Mouse (Mus musculus): ENCODE measurements around the gene Snx21. TPM values are rescaled to one million over a fixed set of nuclear protein-coding genes. Genes with fewer than 3 reads are reported as not detected.
"Not testable (repeated sequence)": the region's sequence is repeated elsewhere in the genome, so short reads cannot be mapped to it uniquely, and the experiment has no call there.

The Snx21 gene
- total RNA-seq, 2 experiments from 2014 or later: 33.3 to 39.8 TPM

DNA sequence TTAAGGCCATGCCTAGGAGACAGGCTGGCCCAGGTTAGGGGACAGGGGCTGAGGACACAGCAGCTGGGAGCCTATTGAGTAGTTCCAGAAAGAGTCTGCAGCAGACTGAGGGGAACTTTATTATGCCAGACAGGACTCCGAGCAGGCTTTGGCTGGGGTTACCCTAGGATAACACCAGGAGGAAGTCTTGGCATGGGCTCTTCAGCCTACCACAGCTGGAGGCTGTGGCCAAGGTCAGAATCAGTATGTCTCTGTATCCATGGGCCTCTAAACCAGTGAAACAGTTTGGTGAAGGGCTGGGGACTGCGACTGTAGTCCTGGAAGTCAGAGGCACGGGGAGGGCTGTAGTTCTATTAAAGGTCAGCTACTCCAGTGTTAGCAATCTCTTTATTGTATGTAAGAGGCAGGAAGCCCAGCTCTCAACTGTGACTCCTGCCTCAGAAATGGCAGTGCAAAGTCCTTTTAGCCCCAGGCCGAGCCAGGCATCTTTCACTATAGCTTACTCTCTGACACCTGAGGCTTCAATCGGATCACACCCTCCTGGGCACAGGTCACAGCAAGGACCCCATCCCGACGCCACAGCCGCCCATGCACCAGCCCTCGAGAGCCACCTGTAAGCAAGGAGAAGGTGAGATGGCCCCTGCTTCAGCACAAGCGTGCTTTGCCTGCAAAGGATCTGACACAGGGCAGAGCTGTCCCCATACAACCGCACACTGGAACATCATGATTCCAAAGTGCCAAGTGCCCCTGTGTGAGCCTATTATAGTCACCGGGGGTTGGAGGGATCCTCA is 7.0 kb downstream of the Snx21 start:
- DNase-seq (ENCODE audit: low spot score in 2 of 2): no peak

DNA sequence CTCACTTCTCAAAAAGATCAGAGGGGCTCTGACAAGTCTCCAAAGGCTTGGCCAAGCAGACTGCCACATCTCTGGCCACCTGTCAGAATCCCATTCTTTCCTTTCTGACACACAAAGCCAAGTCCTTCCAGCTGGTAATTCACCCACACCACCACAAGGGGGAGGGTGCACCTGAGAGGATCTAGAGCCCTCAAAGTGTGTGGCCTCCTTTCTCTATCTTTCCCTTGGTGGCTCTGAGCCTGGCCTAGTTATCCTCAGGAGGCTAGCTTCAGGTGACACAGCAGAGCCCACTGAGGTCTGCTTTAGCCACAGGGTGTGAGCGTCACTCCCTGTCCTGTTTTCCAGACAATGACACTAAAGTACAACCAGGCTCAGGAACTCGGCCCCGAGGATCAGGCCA is 7.6 kb downstream of the Snx21 start:
- DNase-seq (ENCODE audit: low spot score in 2 of 2): peak in 1 of 2 experiments; percentile 52

DNA sequence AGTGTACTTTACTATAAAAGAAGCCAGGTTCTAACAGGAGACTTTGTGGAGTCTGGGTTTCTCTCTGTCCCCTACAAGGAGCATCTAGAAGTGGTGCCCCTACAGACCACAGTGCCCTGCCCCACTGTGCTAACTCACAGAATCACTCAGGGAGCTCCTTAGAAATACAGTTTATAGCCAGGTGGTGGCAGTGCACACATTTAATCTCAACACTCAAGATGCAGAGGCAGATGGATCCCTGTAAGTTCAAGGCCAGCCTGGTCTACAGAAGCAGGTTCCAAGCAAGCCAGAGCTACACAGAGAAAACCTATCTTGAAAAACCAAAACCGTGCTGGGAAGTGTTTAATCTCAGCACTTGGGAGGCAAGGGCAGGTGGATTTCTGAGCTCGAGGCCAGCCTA is 8.1 kb downstream of the Snx21 start:
- no peak for DNase-seq (ENCODE audit: low spot score in 2 of 2)

DNA sequence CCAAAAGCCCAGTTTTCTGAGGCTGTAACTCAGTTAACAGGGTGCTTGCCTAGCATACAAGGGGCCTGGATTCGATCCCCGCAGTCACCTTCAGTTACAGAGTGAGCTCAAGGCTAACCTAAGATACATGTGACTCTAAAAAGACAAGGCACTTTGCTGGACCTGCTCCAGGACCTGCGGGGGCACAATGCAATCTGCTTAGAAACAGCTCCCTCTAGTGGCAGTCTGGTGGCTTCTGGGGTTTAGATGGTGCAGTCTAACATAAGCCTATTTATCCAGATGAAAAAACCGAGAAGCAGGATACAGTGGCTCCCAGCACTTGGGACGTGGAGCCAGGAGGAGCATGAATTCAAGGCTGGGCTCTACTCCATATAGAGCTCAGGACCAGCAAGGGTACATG is 8.7 kb downstream of the Snx21 start:
- peak; percentile 80 to 91 for DNase-seq (ENCODE audit: low spot score in 2 of 2)

DNA sequence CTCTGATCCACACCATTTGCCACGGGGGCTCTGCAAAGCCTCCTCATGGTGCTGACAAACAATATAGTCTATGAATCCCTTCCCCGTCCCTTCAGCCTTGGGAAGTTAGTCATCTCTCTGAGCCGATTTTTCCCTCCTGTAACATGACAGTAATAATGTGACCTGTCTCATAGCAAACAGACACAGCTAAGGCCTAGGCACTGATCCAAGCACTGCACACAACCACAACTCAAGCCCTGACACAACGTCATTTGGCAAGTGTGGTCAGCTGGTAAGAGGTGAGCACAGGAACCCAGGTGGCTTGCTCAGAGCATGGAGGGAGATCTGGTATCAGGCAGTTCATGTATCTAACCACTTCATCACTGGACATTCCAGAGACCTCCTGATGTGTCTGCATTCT is 10.2 kb downstream of the Snx21 start:
- DNase-seq (ENCODE audit: low spot score in 2 of 2): no peak

DNA sequence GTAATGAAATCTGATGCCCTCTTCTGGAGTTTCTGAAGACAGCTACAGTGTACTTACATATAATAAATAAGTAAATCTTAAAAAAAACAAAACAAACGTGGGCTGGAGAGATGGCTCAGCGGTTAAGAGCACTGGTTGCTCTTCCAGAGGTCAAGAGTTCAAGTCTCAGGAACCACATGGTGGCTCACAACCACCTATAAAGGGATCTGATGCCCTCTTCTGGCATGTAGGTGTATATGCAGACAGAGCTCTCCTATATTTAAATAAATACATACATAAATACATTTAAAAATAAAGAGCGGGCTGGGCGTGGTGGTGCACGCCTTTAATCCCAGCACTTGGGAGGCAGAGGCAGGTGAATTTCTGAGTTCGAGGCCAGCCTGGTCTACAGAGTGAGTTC is 12.9 kb downstream of the Snx21 start:
- DNase-seq (ENCODE audit: low spot score in 2 of 2): not testable (repeated sequence)

DNA sequence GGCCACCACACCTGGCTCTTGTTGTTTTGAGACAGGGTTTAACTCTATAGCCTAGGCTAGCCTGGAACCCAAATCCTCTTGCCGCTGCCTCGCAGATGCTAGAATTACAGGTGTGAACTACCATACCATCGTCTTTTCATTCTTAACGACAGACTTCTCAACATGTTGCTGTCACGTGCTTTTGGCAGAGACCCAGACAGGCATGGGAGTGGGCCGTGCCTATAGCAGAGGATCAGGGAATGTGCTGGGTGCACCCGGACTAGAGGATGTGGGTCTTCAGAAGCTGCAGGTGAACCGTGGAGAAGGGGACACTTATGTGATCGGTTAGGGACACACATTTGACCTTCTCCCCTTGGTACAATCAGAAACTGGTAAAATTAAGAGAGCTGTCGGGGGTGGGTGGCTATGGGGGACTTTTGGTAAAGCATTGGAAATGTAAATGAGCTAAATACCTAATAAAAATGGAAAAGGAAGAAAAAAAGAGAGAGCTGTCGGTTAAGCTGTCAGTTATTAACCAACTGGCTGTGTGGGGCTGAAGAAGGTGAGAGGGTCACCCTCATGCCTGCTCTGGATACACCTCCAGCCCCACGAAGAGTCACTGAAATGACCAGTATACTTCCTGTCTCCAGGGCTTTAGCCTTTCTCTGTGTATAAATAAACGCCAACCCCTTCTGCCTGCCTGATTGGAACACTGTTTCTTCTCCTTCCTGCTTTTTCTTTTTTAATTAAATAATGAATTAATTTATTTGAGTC is 14.8 kb downstream of the Snx21 start:
- DNase-seq (ENCODE audit: low spot score in 2 of 2): no peak

DNA sequence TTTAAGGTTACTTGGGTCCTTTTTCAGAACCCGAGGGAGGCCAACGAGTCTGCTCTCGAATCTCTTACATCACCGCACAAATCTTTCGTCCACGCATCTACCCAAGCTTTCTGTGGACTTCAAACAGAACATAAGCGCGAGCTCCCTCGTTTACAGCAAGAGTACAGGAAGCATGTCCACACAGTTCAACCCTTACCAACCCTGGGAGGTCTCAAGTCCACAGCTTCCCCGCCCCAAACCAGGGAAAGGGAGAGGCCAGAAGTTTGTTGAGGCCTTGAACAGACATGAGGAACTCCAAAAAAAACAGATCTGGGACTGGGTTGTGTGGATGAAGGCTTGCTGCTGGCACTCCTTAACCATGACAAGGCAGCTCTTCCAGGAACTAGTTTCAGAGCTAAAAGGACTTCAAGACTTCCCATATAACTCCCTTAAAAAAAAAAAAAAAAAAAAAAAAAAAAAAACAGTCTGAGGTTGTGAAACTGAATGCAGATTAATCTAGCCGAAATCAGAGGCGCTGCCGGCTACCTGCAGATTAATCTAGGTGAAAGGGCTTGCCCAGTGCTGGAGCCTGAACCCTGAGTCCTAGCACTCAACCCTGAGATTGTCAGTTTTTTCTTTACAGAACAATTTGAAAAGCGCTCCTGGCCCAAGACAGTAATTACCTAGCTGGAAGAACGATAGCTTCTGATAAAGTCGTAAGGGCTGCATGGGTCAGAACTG is 17.7 kb downstream of the Snx21 start:
- no peak for DNase-seq (ENCODE audit: low spot score in 2 of 2)

DNA sequence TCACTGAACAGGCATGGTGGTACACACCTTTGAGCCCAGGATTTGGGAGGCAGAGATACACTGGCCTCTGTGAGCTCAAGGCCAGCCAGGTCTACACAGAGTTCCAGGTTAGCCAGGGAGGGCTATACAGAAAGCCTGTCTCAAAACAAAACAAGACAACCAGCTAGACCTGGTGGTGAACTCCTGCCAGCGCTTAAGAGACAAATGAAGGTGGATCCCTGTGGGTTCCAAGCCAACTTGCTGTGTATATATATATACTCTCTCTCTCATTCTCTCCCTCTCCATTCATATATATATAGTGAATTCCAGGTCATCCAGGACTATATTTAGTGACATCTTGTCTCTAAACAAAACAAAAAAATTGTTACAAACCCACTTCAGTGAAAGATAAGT is 18.3 kb downstream of the Snx21 start:
- DNase-seq (ENCODE audit: low spot score in 2 of 2): no peak

DNA sequence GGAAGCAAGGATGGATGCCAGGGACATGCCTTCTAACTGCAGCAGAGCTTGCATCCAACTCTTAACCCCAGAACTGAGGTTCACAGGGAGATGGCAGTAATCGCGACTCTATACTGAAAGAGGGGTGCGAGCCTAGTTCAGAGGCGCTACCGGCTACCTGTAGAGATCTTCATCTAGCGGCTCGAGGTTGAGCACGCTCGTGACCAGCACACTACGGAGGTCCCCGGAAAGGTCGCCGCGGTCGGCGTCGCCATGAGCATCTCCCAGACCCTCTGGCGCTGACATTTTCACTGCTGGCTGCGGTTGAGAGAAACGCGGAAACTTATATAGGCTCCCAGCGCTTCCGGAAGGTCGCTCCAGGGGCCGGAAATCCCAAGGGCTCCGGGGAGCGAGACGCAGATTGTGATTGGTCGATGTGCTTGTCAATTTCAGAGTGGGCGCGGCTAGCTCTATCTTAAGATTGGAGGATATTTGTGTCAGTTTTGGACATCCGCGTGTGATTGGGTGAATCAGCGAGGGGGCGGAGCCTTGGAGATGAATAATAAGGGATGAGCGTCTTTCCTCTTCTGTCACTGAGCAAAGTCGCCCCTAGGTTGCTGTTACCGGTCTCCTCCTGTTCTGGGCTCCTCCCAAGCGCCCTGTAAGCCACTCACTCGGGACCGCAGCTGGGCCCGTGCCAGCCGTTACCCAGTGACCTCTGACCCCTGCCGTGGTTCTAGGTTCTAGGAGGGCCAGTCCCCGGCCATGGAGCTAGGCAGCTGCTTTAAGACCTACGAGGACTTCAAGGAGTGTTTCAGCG is 19.1 kb downstream of the Snx21 start, which contains the start of the genes Acot8 and Zswim3:
Acot8 (minus strand) TSS at position 350 of the 799 bp plus-strand sequence.
Zswim3 (plus strand) TSS at position 566 of the 799 bp plus-strand sequence.
- DNase-seq (ENCODE audit: low spot score in 2 of 2): peak; percentile 100

DNA sequence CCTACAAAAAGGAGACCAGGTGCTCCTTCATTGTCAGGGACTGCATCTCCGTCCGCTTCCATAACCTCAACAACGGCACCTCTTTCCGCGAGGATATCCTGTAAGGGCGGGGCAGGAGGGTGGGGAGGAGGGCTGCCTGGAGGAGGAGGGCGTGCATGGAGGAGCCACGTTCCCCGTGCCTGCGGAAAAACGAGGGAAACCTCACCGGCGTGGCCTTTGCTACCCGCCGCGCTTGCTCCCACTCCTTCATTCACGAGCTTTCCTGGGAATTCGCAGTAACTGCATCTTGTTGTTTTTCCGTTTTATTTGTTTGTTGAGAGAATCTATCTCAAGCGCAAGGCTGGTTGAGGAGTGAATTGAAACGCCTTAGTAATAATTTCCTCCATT is 19.7 kb downstream of the Snx21 start:
- DNase-seq (ENCODE audit: low spot score in 2 of 2): no peak

DNA sequence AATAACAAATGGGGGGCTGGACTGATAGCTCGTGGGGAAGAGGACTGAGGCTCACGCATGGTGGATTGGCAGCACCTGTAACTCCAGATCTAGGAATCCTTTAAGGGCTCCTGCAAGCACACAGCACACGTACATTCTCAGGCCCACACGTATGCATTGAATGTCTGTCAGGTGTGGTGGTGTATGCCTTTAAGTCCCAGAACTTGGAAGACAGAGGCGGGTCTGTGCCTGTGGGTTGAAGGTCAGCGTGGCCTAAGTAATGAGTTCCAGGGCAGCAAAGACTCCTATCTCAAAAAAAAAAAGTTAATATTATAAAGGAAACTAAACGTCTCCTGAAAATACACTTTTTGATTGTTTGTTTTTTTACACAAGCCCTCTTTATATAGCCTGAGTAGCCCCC is 21.0 kb downstream of the Snx21 start:
- no peak for DNase-seq (ENCODE audit: low spot score in 2 of 2)

DNA sequence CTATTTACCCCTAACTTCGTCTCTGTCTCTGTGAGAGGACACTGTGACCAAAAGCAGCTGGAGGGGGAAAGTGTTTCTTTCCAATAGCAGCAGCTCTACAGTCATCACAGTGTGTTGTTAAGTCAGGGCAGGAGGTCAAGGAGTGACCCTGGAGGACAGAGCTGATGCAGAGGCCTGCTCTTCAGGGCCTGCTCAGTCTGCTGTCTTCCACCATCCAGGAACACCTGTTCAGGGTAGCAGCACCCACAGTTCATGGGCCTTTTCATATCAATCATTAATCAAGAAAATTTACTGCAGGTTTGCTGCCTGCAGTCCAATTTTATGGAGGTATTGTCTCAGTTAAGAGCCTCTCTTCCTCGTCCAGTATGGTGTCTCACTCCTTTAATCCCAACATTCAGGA is 27.9 kb downstream of the Snx21 start:
- DNase-seq (ENCODE audit: low spot score in 2 of 2): no peak

DNA sequence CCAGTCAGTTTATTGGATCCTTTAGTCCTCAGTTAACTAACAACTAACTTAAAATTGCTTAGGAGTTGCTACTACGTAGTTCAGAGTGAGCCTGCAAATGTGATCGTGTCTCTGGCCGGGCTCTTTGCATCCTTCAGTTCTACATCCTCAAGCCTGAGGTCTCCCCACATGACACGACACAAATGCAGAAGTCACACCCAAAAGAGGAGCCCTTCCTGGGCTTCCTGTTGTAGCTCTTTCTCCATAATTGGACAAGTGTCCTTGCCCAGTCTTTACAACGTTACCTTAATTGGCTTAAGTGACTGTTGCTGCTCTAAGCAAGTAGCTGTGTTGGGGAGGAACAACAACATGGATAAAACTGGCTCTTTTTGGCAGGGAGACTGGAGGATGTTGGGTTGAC is 29.7 kb downstream of the Snx21 start:
- no peak for DNase-seq (ENCODE audit: low spot score in 2 of 2)

DNA sequence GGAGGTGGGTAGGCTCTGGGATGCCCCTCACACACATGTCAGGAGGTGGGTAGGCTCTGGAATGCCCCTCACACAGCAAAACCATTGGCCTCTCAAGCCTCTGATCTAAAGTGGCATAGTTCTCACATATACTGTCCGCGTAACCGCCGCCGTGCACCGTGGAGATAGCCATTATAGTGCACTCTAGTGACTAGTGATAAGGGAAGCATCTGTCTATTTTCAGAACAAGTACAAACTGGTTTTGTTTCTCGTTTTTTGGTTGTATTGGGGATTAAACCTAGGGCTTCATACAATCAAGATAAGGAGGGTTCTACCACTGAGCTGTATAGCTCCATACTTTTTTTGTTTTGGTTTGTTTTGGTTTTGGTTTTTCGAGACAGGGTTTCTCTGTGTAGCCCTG is 30.2 kb downstream of the Snx21 start:
- no peak for DNase-seq (ENCODE audit: low spot score in 2 of 2)

DNA sequence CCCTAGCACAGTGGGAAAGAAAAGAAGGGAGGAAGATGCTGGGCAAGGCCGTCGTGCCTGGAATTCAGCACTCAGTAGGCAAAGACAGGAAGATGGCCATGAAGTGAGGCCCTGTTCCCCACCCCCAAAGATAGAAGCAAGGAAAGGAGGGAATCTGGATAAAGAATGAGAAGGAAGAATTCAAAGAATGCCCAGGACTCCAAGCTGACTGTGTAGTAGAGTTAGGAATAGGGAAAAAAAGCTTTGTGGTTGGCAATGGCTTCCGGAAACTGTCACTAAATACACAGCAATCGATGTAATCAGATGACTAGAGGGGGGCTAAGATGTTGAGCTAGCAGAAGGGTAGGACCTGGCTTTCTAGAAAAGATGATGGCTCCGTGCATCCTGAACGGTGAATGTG is 31.6 kb downstream of the Snx21 start:
- no peak for DNase-seq (ENCODE audit: low spot score in 2 of 2)

DNA sequence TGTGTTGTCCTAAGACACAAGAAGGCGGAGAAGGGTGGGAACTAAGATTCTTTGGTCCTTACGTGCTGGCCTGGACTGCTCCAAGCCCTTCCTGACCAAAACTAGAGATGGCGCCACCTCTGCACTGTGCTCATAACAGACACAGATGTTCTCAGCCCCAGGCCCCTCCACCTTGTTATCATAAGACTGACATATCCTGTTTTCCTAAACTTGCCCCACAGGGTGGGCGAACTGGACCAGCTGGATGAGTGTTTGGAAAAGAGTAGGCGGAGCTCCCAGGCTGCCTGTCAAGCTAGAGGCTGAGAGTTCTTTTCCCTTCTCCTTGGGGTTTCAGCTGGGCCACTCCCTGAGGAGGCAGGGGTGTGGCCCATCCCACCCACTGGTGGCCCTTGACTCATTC is 32.1 kb downstream of the Snx21 start:
- no peak for DNase-seq (ENCODE audit: low spot score in 2 of 2)

DNA sequence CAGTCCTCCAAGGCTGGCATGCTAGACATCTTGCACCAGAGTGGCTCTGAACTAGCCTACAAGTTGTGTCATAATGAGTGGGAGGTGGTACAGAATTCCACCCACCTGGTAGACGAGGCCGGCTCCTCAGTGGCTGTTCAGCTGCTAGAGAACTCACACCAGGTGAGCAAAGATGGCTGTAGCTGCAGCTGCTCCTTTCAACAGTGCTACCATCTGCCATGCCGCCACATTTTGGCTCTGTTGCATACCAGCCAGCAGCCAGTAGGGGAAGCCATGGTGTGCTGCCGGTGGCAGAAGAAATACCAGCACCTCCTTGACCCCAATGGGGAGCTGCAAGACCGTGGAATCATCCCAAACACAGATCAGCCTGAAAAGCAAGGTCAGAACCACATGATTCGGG is 35.4 kb downstream of the Snx21 start:
- no peak for DNase-seq (ENCODE audit: low spot score in 2 of 2)

DNA sequence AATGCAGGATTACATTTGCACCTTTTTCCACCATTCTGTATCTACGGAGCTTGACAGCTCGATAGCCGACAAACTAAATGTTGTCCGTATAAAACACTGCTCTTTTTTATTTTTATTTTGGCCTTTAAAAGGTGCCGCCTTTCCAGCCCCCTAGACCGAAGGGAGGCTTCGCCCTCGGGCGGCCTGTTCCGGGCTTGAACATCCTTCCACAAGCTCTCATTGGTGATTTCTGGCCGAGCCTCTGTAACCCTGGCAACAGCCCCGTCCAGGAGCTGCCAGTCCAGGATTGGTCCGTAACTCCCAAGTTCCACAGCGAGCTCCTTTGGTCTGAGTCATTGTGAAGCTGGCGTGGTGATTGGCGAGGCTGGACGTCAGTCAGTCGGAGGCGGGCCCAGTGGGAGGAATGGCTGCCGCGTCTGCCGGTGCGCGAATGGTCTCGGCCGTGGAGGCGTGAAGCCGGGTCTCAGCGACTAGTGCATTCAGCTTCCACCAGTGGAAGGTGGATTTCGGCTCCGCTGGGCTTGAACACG is 37.1 kb downstream of the Snx21 start, which contains the start of gene Zswim1:
Zswim1 (plus strand) TSS at position 51 of the 530 bp plus-strand sequence.
- DNase-seq (ENCODE audit: low spot score in 2 of 2): peak; percentile 100

DNA sequence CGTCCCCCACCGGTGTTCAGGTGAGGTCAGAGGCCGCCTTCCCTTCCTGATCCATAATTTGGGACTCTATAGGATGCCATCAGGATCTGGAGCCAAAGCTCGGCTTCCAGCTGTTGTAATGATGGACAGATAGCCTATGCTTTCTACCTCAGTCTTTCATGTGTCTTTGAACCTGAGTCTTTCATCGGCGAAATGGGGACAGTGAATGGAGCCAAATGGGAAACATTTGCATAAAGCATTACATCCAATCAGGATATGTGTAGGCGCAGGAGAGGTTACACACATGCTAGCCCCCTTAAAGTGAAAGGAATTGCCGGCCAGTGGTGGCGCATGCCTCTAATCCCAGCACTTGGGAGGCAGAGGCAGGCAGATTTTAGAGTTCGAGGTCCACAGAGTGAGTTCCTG is 37.6 kb downstream of the Snx21 start:
- DNase-seq (ENCODE audit: low spot score in 2 of 2): no peak

DNA sequence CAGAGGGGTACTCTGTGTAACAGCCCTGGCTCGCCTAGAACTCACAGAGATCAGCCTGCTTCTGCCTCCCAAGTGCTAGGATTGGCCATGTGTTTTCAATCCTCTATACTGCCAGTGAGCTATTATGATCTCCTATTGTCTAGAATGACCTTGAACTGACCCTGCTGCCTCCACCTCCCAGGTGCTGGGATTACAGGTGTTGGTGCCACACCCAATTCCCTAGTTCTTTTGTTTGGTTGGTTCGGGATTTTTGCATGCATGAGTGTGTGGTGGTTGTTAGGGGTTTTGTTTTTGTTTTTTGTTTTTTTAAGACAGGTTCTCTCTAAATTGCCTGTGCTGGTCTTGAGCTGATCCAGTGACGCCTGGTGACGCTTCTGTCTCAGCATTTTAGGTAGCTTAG is 38.3 kb downstream of the Snx21 start:
- DNase-seq (ENCODE audit: low spot score in 2 of 2): no peak
